Mouse (Mus musculus) MEL (cell line): Measurements from ENCODE around the gene Sez6l2.

ENCODE experiments used
- BHLHE40 ChIP-seq: IDR thresholded peaks from 2 replicates; pipeline ENCODE4 v1.6.1; 2012; ENCODE audit warnings: low read depth, mild to moderate bottlenecking, inconsistent platforms, low read length, improper control_type of control experiment, borderline replicate concordance
- MYB ChIP-seq: IDR thresholded peaks from 2 replicates; pipeline ENCODE4 v1.6.1; 2011; ENCODE audit warnings: mild to moderate bottlenecking, low read depth, low read length, improper control_type of control experiment
- TBP ChIP-seq: IDR thresholded peaks from 2 replicates; pipeline ENCODE4 v1.8.0; 2011; ENCODE audit warnings: low read depth, low read length, improper control_type of control experiment
- USF1 ChIP-seq: IDR thresholded peaks from 2 replicates; pipeline ENCODE4 v1.6.1; 2014; ENCODE audit warnings: low read depth, mild to moderate bottlenecking, inconsistent platforms, low read length, improper control_type of control experiment, moderate library complexity
- ZKSCAN1 ChIP-seq: IDR thresholded peaks from 2 replicates; pipeline ENCODE4 v1.6.1; 2012; ENCODE audit warnings: low read depth, mild to moderate bottlenecking, inconsistent platforms, low read length, improper control_type of control experiment, moderate library complexity

DNA sequence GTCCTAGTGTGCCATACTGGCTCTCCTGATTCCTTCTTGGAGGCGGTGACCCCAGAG is 25.4 kb downstream of the Sez6l2 start, which contains the start of gene Cdipt:
- no peak for TF ChIP-seq USF1
- TF ChIP-seq TBP = no peak
- no peak for TF ChIP-seq BHLHE40
- no peak for TF ChIP-seq ZKSCAN1
- TF ChIP-seq MYB = no peak
